Mouse (Mus musculus) liver, postnatal 0 days (tissue): ENCODE measurements around the gene Shank1.

Experiments used
- CTCF ChIP-seq: sonication (generic); IDR thresholded peaks from 2 replicates; pipeline ENCODE4 v1.5.1; 2016; ENCODE audit warnings: antibody characterized with exemption, low read depth
- EP300 ChIP-seq: IDR thresholded peaks from 2 replicates; pipeline ENCODE4 v1.6.1; 2016; ENCODE audit warnings: antibody characterized with exemption, low read depth, mild to moderate bottlenecking

GRCm38 (mm10) chr7:44392341-44392740, 82.3 kb downstream of the Shank1 start:
- TF ChIP-seq CTCF (no peak), EP300 (no peak)
